Mouse (Mus musculus): ENCODE results near the gene Hist1h1d.
"Not testable (repeated sequence)": the region's sequence is repeated elsewhere in the genome, so short reads cannot be mapped to it uniquely, and the experiment has no call there.

Hist1h1d gene

GRCm38 (mm10) chr13:23573034-23573897 is 20.2 kb downstream of the Hist1h1d start:
- DNase-seq (ENCODE audit: low spot score) = peak; percentile 50

- peak; percentile 99 for DNase-seq (ENCODE audit: low spot score)
Observed at GRCm38 (mm10) chr13:23573898-23574524, 20.9 kb downstream of the Hist1h1d start, which contains the start of the genes Hist1h2bf and Hist1h2ad. Gene Hist1h2bf, minus strand, starts transcription at chr13:23574196. Gene Hist1h2ad, plus strand, starts transcription at chr13:23574381.

- DNase-seq (ENCODE audit: low spot score) = peak; percentile 67
Observed at GRCm38 (mm10) chr13:23574546-23575170, 21.6 kb downstream of the Hist1h1d start.

- DNase-seq (ENCODE audit: low spot score) = peak; percentile 94
Observed at GRCm38 (mm10) chr13:23575271-23575851, 22.3 kb downstream of the Hist1h1d start, which contains the start of gene Hist1h3d. Gene Hist1h3d, plus strand, starts transcription at chr13:23575763.

GRCm38 (mm10) chr13:23575864-23576313 is 22.8 kb downstream of the Hist1h1d start:
- DNase-seq (ENCODE audit: low spot score) = not testable (repeated sequence)

GRCm38 (mm10) chr13:23576351-23576881 is 23.4 kb downstream of the Hist1h1d start:
- peak; percentile 79 for DNase-seq (ENCODE audit: low spot score)

GRCm38 (mm10) chr13:23576906-23577639 is 24.0 kb downstream of the Hist1h1d start:
- DNase-seq (ENCODE audit: low spot score) = peak; percentile 57

- peak; percentile 36 for DNase-seq (ENCODE audit: low spot score)
Observed at GRCm38 (mm10) chr13:23577835-23578234, 24.8 kb downstream of the Hist1h1d start.

GRCm38 (mm10) chr13:23581408-23582218 is 28.6 kb downstream of the Hist1h1d start, which contains the start of gene Hist1h4d:
Gene Hist1h4d, plus strand, starts transcription at chr13:23581598.
- DNase-seq (ENCODE audit: low spot score) = peak; percentile 100

- peak; percentile 80 for DNase-seq (ENCODE audit: low spot score)
Observed at GRCm38 (mm10) chr13:23582219-23583056, 29.4 kb downstream of the Hist1h1d start.

- DNase-seq (ENCODE audit: low spot score) = peak; percentile 44
Observed at GRCm38 (mm10) chr13:23583387-23584068, 30.5 kb downstream of the Hist1h1d start.

- DNase-seq (ENCODE audit: low spot score) = peak; percentile 56
Observed at GRCm38 (mm10) chr13:23584331-23584730, 31.3 kb downstream of the Hist1h1d start.

- peak; percentile 85 for DNase-seq (ENCODE audit: low spot score)
Observed at GRCm38 (mm10) chr13:23585029-23585441, 32.0 kb downstream of the Hist1h1d start.

GRCm38 (mm10) chr13:23585442-23586098 is 32.5 kb downstream of the Hist1h1d start:
- DNase-seq (ENCODE audit: low spot score) = peak; percentile 97

GRCm38 (mm10) chr13:23586099-23586939 is 33.3 kb downstream of the Hist1h1d start:
- DNase-seq (ENCODE audit: low spot score) = peak; percentile 63

GRCm38 (mm10) chr13:23586940-23587225 is 33.8 kb downstream of the Hist1h1d start:
- DNase-seq (ENCODE audit: low spot score) = peak; percentile 69

GRCm38 (mm10) chr13:23591206-23591605 is 38.1 kb downstream of the Hist1h1d start:
- DNase-seq (ENCODE audit: low spot score) = no peak
